ENCODE assay signal across 9 mouse cellular contexts in genomic region chr3:21962360-21962782, GRCm38 (mm10).
DNase-seq lines count a peak whose midpoint lies in the region; ATAC-seq lines count a peak whose summit lies in the region.
"Had no signal": no experiment of that assay in that cellular context is flagged by ENCODE, and none has a peak within 500 bp of the region (broad histone marks: within the 10 kb centered on the region; RNA-seq: fewer than 3 reads in every experiment).

No protein-coding gene starts in this region.

- H3K79me2 ChIP-seq in macrophage (ENCODE audit: inconsistent target) = no peaks in the 10 kb centered on the region

- H3K27ac ChIP-seq in macrophage = peak overlapping the region; percentile 76
- H3K27ac ChIP-seq: hindbrain, embryonic 15.5 days had no signal

- 19% methylated on average over 7 of the region's 7 CpGs for whole genome bisulfite sequencing in macrophage (ENCODE audit: missing documents)

- H3K4me3 ChIP-seq in macrophage (ENCODE audit: inconsistent target) = no peak overlapping the region
- H3K4me3 ChIP-seq: hindbrain, embryonic 15.5 days had no signal

- ATAC-seq in granulocyte monocyte progenitor cell, adult 5-6 weeks (replicated peaks; ENCODE audit: poor library complexity, severe bottlenecking) = peak; percentile 43

- DNase-seq in kidney, adult 11 months = peak; percentile 12
- DNase-seq in kidney, adult 18-20 months = no peak
- peak; percentile 68 for DNase-seq in Muller cell, postnatal 12 days (ENCODE audit: inconsistent ontology term)
- no peak for DNase-seq in ovary, postnatal 10 days (ENCODE audit: low spot score)
- no peak for DNase-seq in cerebellum, adult 18-20 months
- no peak for DNase-seq in cerebellum, postnatal 25 days

- H3K36me3 ChIP-seq in macrophage (ENCODE audit: inconsistent target) = no peaks in the 10 kb centered on the region
- H3K36me3 ChIP-seq: hindbrain, embryonic 15.5 days had no signal

Comparison
In these comparisons a context has a peak if more than half of its experiments do, and no peak if none do; other contexts are left out.
1. DNase-seq: peak in kidney, adult 11 months (single experiment) and Muller cell, postnatal 12 days (single experiment); none in kidney, adult 18-20 months (single experiment), ovary, postnatal 10 days (single experiment), cerebellum, adult 18-20 months (0 of 2) and cerebellum, postnatal 25 days (0 of 2).